Mouse (Mus musculus) cerebellum, adult (tissue): ENCODE measurements at regions not wholly inside any gene's neighbourhood (a gene's known extent, or its start where the extent isn't known, plus 50 kb on each side); places are given as distances from the start of the nearest gene placed in this dataset.
"Not testable (repeated sequence)": the region's sequence is repeated elsewhere in the genome, so short reads cannot be mapped to it uniquely, and the experiment has no call there.

Source experiments
- ATAC-seq: cut with Nextera tagmentation; 2 replicates; pipeline ENCODE4 v1.9.2; 2017; ENCODE audit warnings: mild to moderate bottlenecking, moderate library complexity, mixed read lengths; ENCODE audit not compliant: insufficient number of reproducible peaks, low FRiP score, low TSS enrichment

DNA sequence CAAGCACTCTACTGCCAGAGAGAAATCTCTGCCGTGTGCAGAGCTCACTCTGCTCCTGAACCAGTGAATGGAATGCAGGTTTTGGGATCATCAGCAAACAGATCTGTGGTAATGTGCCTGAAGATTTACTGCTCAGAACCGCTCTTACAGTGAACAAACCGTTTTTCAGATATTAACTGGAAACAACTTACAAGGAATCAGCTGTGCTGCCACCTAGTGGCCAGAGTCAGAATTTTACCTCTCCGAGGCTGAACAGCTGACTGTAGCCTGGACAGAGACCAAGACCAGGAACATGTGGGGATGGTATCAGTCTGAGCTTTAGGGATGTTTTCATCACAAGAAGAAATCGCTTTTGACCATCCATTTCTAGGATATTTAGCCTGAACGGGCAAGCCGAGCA lies 65.3 kb downstream of the Gm15023 start:
- not testable (repeated sequence) for ATAC-seq

DNA sequence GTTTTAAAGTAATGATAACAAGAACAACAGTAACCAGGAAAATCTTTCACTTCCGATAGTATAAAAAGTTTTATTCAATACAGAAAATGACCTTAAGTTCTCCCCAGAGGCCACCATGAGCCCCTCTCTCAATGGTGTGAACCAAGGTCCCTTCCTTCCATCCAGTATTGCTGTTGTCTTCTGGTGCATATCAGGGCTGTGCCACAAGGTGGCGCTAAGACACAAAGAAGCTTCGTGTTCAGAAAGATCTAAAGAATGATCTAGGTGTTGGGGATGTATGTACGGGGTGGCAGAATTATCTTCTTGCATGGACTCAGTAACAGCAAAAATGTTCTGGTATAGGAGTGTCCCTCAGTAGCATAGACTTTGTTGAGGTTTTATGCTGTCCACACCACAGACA lies 66.6 kb downstream of the Gm15023 start:
- ATAC-seq: not testable (repeated sequence)

DNA sequence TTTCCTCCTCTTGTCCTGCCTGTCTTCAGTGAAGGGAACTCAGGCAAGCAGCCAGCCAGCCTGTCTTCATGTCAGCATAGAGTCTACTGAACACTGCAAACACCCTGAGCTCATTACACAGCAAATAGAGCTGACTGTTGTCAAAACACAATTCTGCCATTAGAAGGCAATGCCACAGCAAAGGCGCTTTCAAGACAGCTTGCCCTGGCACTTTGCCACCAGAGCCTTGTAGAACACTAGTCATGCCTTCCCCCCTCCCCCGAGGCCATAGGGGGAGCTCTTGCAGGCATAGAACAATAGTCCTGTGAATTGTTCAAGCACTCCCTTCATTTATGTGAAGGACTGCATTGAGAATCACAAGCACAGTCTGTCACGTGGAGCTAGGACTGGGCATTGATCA lies 75.8 kb downstream of the Gm15023 start:
- ATAC-seq: no peak

DNA sequence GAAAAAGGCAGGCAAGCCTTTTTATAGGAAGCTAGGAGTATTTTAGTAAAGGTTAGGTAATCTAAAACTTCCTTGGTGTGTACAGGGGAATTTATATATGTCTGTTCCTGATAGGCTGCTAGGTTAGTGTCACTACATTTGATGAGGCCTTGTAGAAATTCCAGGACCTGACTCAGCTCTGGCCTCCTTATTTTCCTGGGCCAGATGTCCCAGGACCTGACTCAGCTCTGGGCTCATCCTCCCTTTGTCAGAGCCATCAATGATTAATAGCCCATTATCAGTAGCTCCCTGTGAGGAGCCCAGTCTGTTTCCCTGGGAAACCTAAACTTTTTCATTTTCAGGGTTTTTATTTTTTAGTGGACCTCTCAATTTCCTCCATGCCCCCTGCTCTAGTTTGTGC lies 79.3 kb downstream of the Gm15023 start:
- ATAC-seq: no peak

DNA sequence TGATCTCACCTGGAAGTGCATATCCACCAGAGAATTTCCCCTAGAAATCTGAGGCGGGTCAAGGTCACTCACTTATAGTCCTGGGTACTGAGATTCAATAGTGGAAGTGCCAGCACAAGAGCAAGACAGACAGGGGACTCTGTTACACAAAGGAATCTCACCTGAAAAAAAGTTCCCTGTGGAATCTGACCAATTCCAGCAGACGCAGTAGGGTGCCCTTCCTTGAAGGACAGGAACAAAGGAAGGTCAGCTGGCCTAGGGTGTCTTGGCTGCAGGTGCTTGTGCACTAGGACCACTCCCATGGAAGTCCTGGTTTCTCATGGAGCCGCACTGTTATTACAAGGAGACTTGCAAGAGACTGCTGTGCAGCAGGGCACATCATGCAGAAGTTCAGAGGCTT lies 81.2 kb downstream of the Gm15023 start:
- ATAC-seq: no peak

DNA sequence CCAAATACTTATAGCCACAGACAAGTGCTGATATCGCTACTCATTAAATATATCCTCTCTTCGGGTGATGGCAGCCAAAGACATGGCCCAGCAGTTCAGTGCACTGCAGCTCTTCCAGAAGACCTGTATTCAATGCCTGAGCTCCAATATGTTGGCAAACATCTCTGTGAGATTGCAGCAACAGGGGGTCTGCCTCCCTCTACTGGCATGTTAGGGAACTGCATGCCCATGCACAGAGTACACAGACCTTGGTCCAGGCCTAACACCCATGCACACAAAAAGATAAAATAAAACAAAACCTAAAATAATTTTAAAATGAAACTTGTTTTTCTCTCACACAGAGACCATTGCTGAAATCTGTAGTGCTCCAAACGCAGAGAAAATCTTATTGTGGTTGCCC lies 82.1 kb upstream of the Zmat1 start:
- ATAC-seq: peak; percentile 56; the same call in 1 of the 2 replicates

DNA sequence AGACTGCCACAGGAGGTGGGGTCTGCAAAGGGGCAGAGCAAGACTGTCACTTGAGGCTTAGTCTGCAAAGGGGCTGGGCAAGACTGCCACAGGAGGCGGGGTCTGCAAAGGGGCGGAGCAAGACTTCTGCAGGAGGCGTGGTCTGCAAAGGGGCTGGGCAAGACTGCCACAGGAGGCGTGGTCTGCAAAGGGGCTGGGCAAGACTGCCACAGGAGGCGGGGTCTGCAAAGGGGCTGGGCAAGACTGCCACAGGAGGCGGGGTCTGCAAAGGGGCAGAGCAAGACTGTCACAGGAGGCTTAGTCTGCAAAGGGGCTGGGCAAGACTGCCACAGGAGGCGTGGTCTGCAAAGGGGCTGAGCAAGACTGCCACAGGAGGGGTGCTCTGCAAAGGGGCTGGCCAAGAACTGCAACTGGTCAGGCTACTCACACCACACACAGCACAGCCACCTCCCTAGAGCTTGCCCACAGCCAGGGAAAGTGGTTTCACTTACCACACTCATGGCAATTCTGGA lies 78.1 kb upstream of the Zmat1 start:
- not testable (repeated sequence) for ATAC-seq

DNA sequence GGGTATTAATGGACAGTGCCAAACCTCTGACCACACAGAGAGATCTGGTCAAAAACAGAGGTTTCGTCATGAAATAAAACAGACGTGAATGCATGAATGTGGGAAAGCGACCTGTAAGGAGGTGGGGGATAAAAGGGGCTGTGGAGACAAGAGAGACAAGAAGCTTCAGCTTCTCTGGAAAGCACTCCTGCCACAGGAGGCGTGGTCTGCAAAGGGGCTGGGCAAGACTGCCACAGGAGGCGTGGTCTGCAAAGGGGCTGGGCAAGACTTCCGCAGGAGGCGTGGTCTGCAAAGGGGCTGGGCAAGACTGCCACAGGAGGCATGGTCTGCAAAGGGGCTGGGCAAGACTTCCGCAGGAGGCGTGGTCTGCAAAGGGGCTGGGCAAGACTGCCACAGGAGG lies 77.6 kb upstream of the Zmat1 start:
- ATAC-seq: not testable (repeated sequence)

DNA sequence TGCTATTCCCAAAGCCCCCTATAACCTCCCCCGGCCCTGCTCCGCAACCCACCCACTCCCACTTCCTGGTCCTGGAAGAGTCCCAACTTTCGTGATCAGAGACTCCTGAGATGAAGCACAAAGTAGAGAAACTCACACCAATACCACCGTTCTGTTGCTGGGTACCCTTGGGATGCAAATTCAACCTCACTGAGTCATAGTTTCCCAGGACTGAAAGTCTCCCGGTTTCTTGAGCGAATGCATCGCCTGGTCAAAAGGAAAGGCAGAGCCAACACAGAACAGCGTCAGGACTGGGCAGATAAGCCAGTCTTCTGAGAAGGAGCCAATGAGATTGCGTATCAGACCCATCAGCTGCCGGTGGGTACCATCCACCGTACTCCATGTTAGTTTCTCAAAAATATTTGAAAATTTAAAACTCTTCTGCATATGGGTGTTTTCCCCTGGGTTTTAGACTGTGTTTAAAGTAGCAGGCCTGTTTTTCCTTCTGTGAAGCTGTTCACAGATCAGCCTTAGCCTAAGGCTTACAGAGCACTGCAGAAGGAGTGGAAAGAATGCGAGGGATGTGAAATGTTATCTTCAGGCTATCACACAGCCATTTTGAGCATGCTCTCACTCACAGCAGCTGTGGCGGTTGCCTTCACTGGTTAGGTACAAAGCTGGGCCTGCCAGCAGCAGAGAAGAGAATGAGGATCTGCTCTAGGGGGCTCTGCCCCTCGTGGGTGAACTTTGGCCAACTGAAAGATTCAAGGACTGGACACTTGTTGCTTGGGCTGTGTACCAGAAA lies 77.0 kb upstream of the Zmat1 start:
- not testable (repeated sequence) for ATAC-seq

DNA sequence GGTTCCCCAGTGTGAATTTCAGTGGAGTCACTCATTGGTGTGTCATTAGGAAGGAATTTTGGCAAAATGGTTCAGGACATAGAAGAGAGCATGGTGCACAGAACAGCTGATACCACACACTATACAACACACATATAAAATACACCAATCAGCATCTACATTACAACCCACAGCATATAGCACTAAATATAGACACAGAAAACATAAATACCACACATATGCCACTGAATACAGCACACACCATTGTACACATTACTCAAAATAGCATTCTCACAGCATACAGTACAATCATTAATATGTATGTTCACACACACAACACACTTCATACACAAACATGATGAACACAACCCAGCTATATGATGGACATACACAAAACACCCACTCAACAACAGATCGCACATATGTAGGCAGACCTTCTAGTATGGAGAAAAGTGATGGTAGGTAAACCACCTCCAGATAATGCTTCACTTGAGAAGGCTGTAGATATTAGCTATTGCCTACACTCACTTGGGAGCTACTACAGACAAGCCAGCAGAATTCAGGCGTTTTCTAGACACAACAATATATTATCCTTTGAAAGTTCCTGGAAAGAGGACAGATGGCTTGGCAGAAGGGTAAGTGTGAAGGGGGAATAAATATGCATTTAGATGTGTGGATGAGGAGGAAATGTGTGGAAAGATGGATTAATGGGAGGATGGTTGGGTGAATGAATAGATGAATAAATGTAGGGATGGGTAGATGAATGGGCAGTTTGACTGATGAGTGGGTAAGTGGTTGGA lies 71.6 kb upstream of the Zmat1 start:
- ATAC-seq: no peak

DNA sequence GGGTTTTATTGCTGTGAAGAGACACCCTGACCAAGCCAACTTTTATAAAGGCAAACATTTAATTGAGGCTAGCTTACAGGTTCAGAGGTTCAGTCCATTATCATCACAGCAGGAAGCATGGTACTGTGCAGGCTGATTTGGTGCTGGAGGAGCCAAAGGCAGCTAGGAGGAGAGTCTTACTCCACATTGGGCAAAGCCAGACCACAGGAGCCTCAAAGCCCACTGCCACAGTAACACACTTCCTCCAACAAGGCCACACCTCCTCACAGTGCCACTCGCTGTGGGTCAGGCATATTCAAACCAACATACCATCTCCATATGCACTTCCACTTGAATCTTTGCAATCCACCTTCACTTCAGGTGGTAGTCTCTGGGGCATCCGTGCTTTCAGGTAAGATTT lies 70.4 kb upstream of the Zmat1 start:
- no peak for ATAC-seq

DNA sequence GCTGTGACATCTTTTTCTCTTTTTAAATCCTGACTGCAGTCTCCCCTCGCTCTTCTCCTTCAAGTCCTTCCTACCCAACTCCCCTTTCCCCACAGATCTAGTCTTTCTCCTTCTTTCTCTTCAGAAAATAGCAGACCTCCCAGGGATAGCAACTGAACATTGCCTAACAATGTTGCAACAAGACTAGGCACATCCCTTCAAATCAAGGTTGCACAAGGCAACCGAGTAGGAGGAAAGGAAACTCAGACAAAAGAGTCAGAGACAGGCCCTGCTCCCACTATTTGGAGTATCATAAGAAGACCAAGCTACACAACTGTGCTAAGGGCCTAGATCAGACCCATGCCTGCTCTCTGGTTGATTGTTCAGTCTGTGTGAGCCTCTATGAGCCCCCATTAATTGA lies 66.9 kb upstream of the Zmat1 start:
- ATAC-seq: no peak

DNA sequence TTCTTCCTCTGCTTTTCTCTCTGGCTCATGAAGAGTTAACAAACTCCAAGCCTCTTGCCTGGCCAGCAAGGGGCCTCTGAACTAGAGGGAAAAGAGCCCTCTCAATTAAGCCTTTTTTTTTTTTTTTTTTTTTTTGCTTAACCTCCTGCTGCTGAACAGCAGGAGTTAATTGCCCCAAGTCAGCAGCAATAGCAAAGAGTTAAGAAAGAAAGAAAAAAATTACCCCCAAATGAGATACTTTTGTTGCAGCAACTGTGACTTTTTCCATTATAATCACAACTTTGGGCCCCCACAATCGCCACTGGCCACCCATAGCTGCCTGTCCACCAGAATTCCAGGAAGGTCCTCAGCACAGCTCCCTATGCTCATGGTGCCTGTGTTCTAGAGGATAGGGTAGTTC lies 60.4 kb upstream of the Zmat1 start:
- ATAC-seq: no peak

DNA sequence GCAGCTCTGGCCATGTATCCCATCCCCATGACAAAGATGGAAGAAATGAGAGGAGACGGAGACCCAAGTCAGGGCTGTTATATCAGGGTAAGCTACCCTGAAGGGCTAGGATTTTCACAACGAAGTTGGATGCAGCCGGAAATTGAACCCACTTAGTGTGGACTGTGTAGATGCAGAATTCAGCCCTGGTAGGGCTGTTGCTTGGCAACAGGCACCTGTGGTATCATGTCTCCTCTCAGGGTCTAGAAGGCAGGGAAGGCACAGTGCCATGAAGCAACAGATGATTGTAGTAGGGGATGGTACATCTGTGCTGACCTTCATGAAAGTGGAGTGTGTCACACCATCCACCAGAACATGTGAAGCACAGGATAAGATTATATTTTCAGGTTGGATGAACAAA lies 51.2 kb upstream of the Zmat1 start:
- no peak for ATAC-seq

DNA sequence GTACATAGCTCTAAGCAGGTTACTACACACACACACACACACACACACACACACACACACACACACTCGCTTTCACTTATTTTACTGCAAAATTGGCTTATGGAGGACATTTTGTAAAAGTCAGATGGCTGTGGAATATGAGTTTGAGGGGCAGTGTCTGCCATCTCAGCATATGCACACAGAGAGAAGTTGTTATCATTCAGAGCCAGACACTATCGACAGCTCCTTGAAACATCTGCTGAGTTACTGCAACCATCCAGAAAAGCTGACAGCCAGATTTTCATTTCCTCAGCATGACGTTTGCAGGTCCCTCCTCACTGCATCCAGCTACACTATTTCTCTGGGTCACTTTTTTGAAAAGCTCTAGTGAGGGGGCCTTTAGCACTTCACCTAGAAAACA lies 49.9 kb upstream of the Zmat1 start:
- no peak for ATAC-seq
